ENCODE assay signal across 8 mouse cellular contexts in genomic region chr17:24141425-24141920, GRCm38 (mm10). TPM values are rescaled to one million over a fixed set of nuclear protein-coding genes. Genes with fewer than 3 reads are reported as not detected.
DNase-seq lines count a peak whose midpoint lies in the region; ATAC-seq and TF ChIP-seq lines count a peak whose summit lies in the region.

No protein-coding gene starts in this region.

- WGBS in heart, embryonic 15.5 days: under 1% methylated on average over 48 of the region's 57 CpGs
- WGBS in liver, embryonic 14.5 days (ENCODE audit: insufficient replicate concordance): under 1% methylated on average over 53 of the region's 57 CpGs
- WGBS in neural tube, embryonic 11.5 days: under 1% methylated on average over 51 of the region's 57 CpGs
- under 1% methylated on average over 42 of the region's 57 CpGs for WGBS in stomach, postnatal 0 days

- no peak for TF ChIP-seq EP300 in liver, embryonic 14.5 days (IDR thresholded peaks at IDR 0.05; ENCODE audit: low read depth)
- no peak for TF ChIP-seq EP300 in stomach, postnatal 0 days (optimal IDR thresholded peaks at IDR 0.05)

- H3K36me3 ChIP-seq in heart, embryonic 15.5 days: no peaks in the 10 kb centered on the region
- H3K36me3 ChIP-seq in liver, embryonic 14.5 days (replicated peaks; ENCODE audit: control insufficient read depth, insufficient read depth, low read depth): no peaks in the 10 kb centered on the region; the same call in 1 of the 2 replicates
- no peaks in the 10 kb centered on the region for H3K36me3 ChIP-seq in neural tube, embryonic 11.5 days (ENCODE audit: control insufficient read depth, insufficient read depth, low read length)
- H3K36me3 ChIP-seq in stomach, postnatal 0 days (ENCODE audit: control insufficient read depth, insufficient read depth, low read length): no peaks in the 10 kb centered on the region

- no peaks in the 10 kb centered on the region for H3K27me3 ChIP-seq in heart, embryonic 15.5 days
- no peaks in the 10 kb centered on the region for H3K27me3 ChIP-seq in liver, embryonic 14.5 days (ENCODE audit: control insufficient read depth, insufficient read depth, low read length)
- no peaks in the 10 kb centered on the region for H3K27me3 ChIP-seq in neural tube, embryonic 11.5 days (ENCODE audit: control insufficient read depth, insufficient read depth, low read length)
- H3K27me3 ChIP-seq in stomach, postnatal 0 days (ENCODE audit: control insufficient read depth, insufficient read depth, low read length): no peaks in the 10 kb centered on the region

- H3K4me2 ChIP-seq in heart, embryonic 15.5 days: peak overlapping the region; percentile 86
- peak overlapping the region; percentile 90 for H3K4me2 ChIP-seq in liver, embryonic 14.5 days (ENCODE audit: low read depth)
- peak overlapping the region; percentile 97 for H3K4me2 ChIP-seq in neural tube, embryonic 11.5 days (ENCODE audit: low read depth)
- H3K4me2 ChIP-seq in stomach, postnatal 0 days (replicated peaks; ENCODE audit: low read depth): peak overlapping the region; percentile 76

- peak overlapping the region; percentile 96 for H3K27ac ChIP-seq in heart, embryonic 15.5 days
- peak overlapping the region; percentile 77 for H3K27ac ChIP-seq in liver, embryonic 14.5 days
- peak overlapping the region; percentile 79 for H3K27ac ChIP-seq in neural tube, embryonic 11.5 days (ENCODE audit: low read depth, low read length)
- peak overlapping the region; percentile 96 for H3K27ac ChIP-seq in stomach, postnatal 0 days (replicated peaks)

- TF ChIP-seq CTCF in liver, embryonic 14.5 days (IDR thresholded peaks at IDR 0.05; ENCODE audit: low read depth): 0 out of 2 replicates have a peak, but pooled peaks have one; percentile 11
- no peak for TF ChIP-seq CTCF in stomach, postnatal 0 days (IDR thresholded peaks at IDR 0.05; ENCODE audit: low read depth)

- peak; percentile 93 for DNase-seq in c-Kit-negative CD71-positive TER-119-positive erythroid progenitor cells, embryonic 14.5 days (ENCODE audit: low read depth, low spot score)
- DNase-seq in fibroblast of lung, adult 2 months (ENCODE audit: low read depth): peak; percentile 96
- peak; percentile 97 to 99 for DNase-seq in kidney, postnatal 25 days
- peak; percentile 95 to 97 (median 96) for DNase-seq in liver, embryonic 14.5 days (ENCODE audit: low read depth in 3 of 3, low spot score in 3 of 3)
- DNase-seq in neural tube, embryonic 11.5 days (ENCODE audit: low spot score): peak; percentile 97
- peak; percentile 98 for DNase-seq in stomach, postnatal 0 days (ENCODE audit: low spot score)

- H3K4me3 ChIP-seq in heart, embryonic 15.5 days: peak overlapping the region; percentile 98
- H3K4me3 ChIP-seq in liver, embryonic 14.5 days (ENCODE audit: insufficient read depth in 1 of 2, low read depth in 2 of 2, low read length in 2 of 2): peak overlapping the region; percentile 93 to 96
- H3K4me3 ChIP-seq in neural tube, embryonic 11.5 days (ENCODE audit: low read depth, low read length): peak overlapping the region; percentile 98
- H3K4me3 ChIP-seq in stomach, postnatal 0 days (ENCODE audit: low read depth, low read length): peak overlapping the region; percentile 99

- H3K9me3 ChIP-seq in heart, embryonic 15.5 days (replicated peaks): no peaks in the 10 kb centered on the region
- H3K9me3 ChIP-seq in liver, embryonic 14.5 days (ENCODE audit: control insufficient read depth, low read length): no peaks in the 10 kb centered on the region
- no peaks in the 10 kb centered on the region for H3K9me3 ChIP-seq in neural tube, embryonic 11.5 days (ENCODE audit: control insufficient read depth, low read length)
- H3K9me3 ChIP-seq in stomach, postnatal 0 days (ENCODE audit: control insufficient read depth, low read length): no peaks in the 10 kb centered on the region

- H3K9ac ChIP-seq in heart, embryonic 15.5 days: peak overlapping the region; percentile 98
- peak overlapping the region; percentile 94 for H3K9ac ChIP-seq in liver, embryonic 14.5 days (replicated peaks)
- H3K9ac ChIP-seq in neural tube, embryonic 11.5 days (ENCODE audit: low read length): peak overlapping the region; percentile 91
- H3K9ac ChIP-seq in stomach, postnatal 0 days (ENCODE audit: low read length): peak overlapping the region; percentile 93

- peak; percentile 98 for ATAC-seq in CD4-positive, CD25-positive, alpha-beta regulatory T cell, adult 4 months
- peak; percentile 96 for ATAC-seq in heart, embryonic 15.5 days (replicated peaks; ENCODE audit: insufficient number of reproducible peaks, insufficient read depth, low FRiP score, low read depth)
- peak; percentile 95 for ATAC-seq in liver, embryonic 14.5 days (ENCODE audit: insufficient read depth)
- ATAC-seq in neural tube, embryonic 11.5 days (ENCODE audit: insufficient read depth, low FRiP score, low TSS enrichment): peak; percentile 99
- ATAC-seq in stomach, postnatal 0 days (ENCODE audit: low FRiP score, low TSS enrichment): peak; percentile 98

- peaks cover 39% of the 10 kb centered on the region for H3K4me1 ChIP-seq in heart, embryonic 15.5 days (replicated peaks)
- H3K4me1 ChIP-seq in liver, embryonic 14.5 days (replicated peaks; ENCODE audit: control insufficient read depth in 2 of 2, insufficient read depth in 2 of 2, low read length in 1 of 2): peaks cover 13 to 22% of the 10 kb centered on the region in 2 experiments
- H3K4me1 ChIP-seq in neural tube, embryonic 11.5 days (ENCODE audit: control insufficient read depth, insufficient read depth, low read length): peaks cover 6% of the 10 kb centered on the region; the same call in 1 of the 2 replicates
- H3K4me1 ChIP-seq in stomach, postnatal 0 days (replicated peaks; ENCODE audit: control insufficient read depth, insufficient read depth): peaks cover 4% of the 10 kb centered on the region; the same call in 1 of the 2 replicates

RNA-seq across cellular contexts. Expression of gene Pdpk1, which starts 9.3 kb away (rescaled TPM):
- polyA plus RNA-seq in CD4-positive, CD25-positive, alpha-beta regulatory T cell, adult 4 months (2017; shearing (Covaris generic)): 10 to 100 TPM; 30.4 to 37.6 TPM
- polyA plus RNA-seq in heart, embryonic 15.5 days (2015; fragmentation: Nextera tagmentation; extraction: Ambion mirVana): 37.7 and 39.5 TPM in 2 replicates
- 8.5 and 9.7 TPM in 2 replicates for polyA plus RNA-seq in liver, embryonic 14.5 days (2012; rRNA removed)
- 24.5 and 25.5 TPM in 2 replicates for polyA plus RNA-seq in liver, embryonic 14.5 days (2014; fragmentation: Nextera tagmentation; extraction: Ambion mirVana)
- polyA plus RNA-seq in neural tube, embryonic 11.5 days (2014; fragmentation: Nextera tagmentation; extraction: Ambion mirVana): 44.6 and 44.9 TPM in 2 replicates
- polyA plus RNA-seq in stomach, postnatal 0 days (2015; fragmentation: Nextera tagmentation; extraction: Ambion mirVana): 26.7 and 28.0 TPM in 2 replicates

RNA-seq across cellular contexts. Expression of gene Amdhd2, which starts 22.1 kb away (rescaled TPM):
- polyA plus RNA-seq in CD4-positive, CD25-positive, alpha-beta regulatory T cell, adult 4 months (2017; shearing (Covaris generic)): 10 to 100 TPM; 20.2 to 37.8 TPM
- 20.6 and 28.8 TPM in 2 replicates for polyA plus RNA-seq in heart, embryonic 15.5 days (2015; fragmentation: Nextera tagmentation; extraction: Ambion mirVana)
- polyA plus RNA-seq in liver, embryonic 14.5 days (2012; rRNA removed): 11.6 and 12.7 TPM in 2 replicates
- polyA plus RNA-seq in liver, embryonic 14.5 days (2014; fragmentation: Nextera tagmentation; extraction: Ambion mirVana): 17.6 and 21.7 TPM in 2 replicates
- 27.3 and 36.2 TPM in 2 replicates for polyA plus RNA-seq in neural tube, embryonic 11.5 days (2014; fragmentation: Nextera tagmentation; extraction: Ambion mirVana)
- polyA plus RNA-seq in stomach, postnatal 0 days (2015; fragmentation: Nextera tagmentation; extraction: Ambion mirVana): 20.5 and 21.7 TPM in 2 replicates

RNA-seq across cellular contexts. Expression of gene Atp6v0c, which starts 28.0 kb away (rescaled TPM):
- 100 to 1,000 TPM; 213 to 271 TPM for polyA plus RNA-seq in CD4-positive, CD25-positive, alpha-beta regulatory T cell, adult 4 months (2017; shearing (Covaris generic))
- polyA plus RNA-seq in heart, embryonic 15.5 days (2015; fragmentation: Nextera tagmentation; extraction: Ambion mirVana): 447 and 510 TPM in 2 replicates
- 236 and 271 TPM in 2 replicates for polyA plus RNA-seq in liver, embryonic 14.5 days (2012; rRNA removed)
- 326 and 346 TPM in 2 replicates for polyA plus RNA-seq in liver, embryonic 14.5 days (2014; fragmentation: Nextera tagmentation; extraction: Ambion mirVana)
- polyA plus RNA-seq in neural tube, embryonic 11.5 days (2014; fragmentation: Nextera tagmentation; extraction: Ambion mirVana): 555 and 574 TPM in 2 replicates
- polyA plus RNA-seq in stomach, postnatal 0 days (2015; fragmentation: Nextera tagmentation; extraction: Ambion mirVana): 608 and 627 TPM in 2 replicates

Comparison
In these comparisons a context has a peak if more than half of its experiments do, and no peak if none do; other contexts are left out.
1. Peak in every context shown above with its lines: DNase-seq, ATAC-seq, H3K4me3 ChIP-seq and H3K27ac ChIP-seq.